Mouse (Mus musculus) liver, adult 2 months (tissue): ENCODE results near the gene Pogk.

Source experiments
- CTCF ChIP-seq: fragments of 200-500 bp; IDR thresholded peaks from 2 replicates; pipeline ENCODE4 v1.5.1; 2011; ENCODE audit warnings: low read depth, low read length, control low read depth
- POLR2A ChIP-seq: fragments of 200-500 bp; IDR thresholded peaks from 2 replicates; pipeline ENCODE4 v1.6.1; 2011; ENCODE audit warnings: low read length, control low read depth; ENCODE audit not compliant: insufficient read depth; ENCODE audit errors: extremely low read depth

GRCm38 (mm10) chr1:166360896-166361295, 48.8 kb downstream of the Pogk start:
- TF ChIP-seq POLR2A (no peak), CTCF (no peak)
